Mouse (Mus musculus) T-helper 2 cell (primary cell): ENCODE measurements around the gene Syf2.

Source experiments
- in situ Hi-C: fragments of 300-600 bp; cut with MboI, MseI; formaldehyde crosslinking; loops from one replicate; pipeline ENCODE4 v1.15.1; 2025; ENCODE audit warnings: high pct_unique_total_duplicates

Syf2 gene

GRCm38 (mm10) chr4:134968605-134968976, 37.9 kb downstream of the Syf2 start:
- in situ Hi-C loops = no loop called here

GRCm38 (mm10) chr4:134975261-134975928, 44.7 kb downstream of the Syf2 start:
- in situ Hi-C loops = loop anchor here (25.0 kb wide), 1 partner anchor 762 kb away; the partner anchor contains the start of gene Il22ra1

- in situ Hi-C loops = loop anchor here (25.0 kb wide), 1 partner anchor 761 kb away; the partner anchor contains the start of gene Il22ra1
Observed at GRCm38 (mm10) chr4:134975929-134976308, 45.2 kb downstream of the Syf2 start.

GRCm38 (mm10) chr4:134978930-134979329, 48.2 kb downstream of the Syf2 start:
- in situ Hi-C loops = loop anchor here (25.0 kb wide), 1 partner anchor 758 kb away; the partner anchor contains the start of gene Il22ra1

- in situ Hi-C loops = loop anchor here (25.0 kb wide), 1 partner anchor 755 kb away; the partner anchor contains the start of gene Il22ra1
Observed at GRCm38 (mm10) chr4:134981959-134982431, 51.3 kb downstream of the Syf2 start.

GRCm38 (mm10) chr4:134983136-134983535, 52.4 kb downstream of the Syf2 start:
- in situ Hi-C loops = loop anchor here (25.0 kb wide), 1 partner anchor 754 kb away; the partner anchor contains the start of gene Il22ra1

GRCm38 (mm10) chr4:134984555-134984954, 53.9 kb downstream of the Syf2 start:
- in situ Hi-C loops = loop anchor here (25.0 kb wide), 1 partner anchor 753 kb away; the partner anchor contains the start of gene Il22ra1

GRCm38 (mm10) chr4:134985626-134986335, 55.1 kb downstream of the Syf2 start:
- in situ Hi-C loops = loop anchor here (25.0 kb wide), 1 partner anchor 752 kb away; the partner anchor contains the start of gene Il22ra1

GRCm38 (mm10) chr4:134986336-134986635, 55.6 kb downstream of the Syf2 start:
- in situ Hi-C loops = loop anchor here (25.0 kb wide), 1 partner anchor 751 kb away; the partner anchor contains the start of gene Il22ra1

- in situ Hi-C loops = loop anchor here (25.0 kb wide), 1 partner anchor 750 kb away; the partner anchor contains the start of gene Il22ra1
Observed at GRCm38 (mm10) chr4:134986963-134987362, 56.3 kb downstream of the Syf2 start.
